Mouse (Mus musculus): Measurements from ENCODE around the gene H2afj. TPM values are rescaled to one million over a fixed set of nuclear protein-coding genes. Genes with fewer than 3 reads are reported as not detected.
A peak's percentile ranks its signal among the peaks of the same experiment; 100 is the strongest.
"Not testable (repeated sequence)": the region's sequence is repeated elsewhere in the genome, so short reads cannot be mapped to it uniquely, and the experiment has no call there.

H2afj gene
- polyA plus RNA-seq, 1 experiment from 2014 or later: 128 TPM

DNA sequence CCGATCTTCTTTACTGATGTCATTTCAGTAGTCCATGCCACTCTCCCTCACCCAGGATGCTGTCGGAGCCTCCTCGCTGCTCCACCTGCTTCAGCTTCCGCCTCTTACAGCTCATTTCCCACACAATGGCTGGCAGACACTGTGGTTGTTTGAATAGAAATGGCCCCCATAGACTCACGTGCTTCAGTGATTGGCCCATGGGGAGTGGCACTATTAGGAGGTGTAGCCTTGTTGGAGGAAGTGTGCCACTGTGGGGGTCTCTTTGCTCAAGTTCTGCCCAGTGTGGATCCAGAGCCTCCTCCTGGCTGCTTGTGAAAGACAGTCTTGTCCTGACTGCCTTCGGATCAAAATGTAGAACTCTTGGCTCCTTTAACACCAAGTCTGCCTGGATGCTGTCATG is 12.2 kb upstream of the H2afj start:
- no peak overlapping the region for H3K4me3 ChIP-seq (replicated peaks)
- H3K27ac ChIP-seq: no peak overlapping the region
- no peak for ATAC-seq (ENCODE audit: low FRiP score)
- no peak overlapping the region for H3K4me2 ChIP-seq
- 51% methylated on average over 6 of the region's 6 CpGs for WGBS
- H3K9ac ChIP-seq: no peak overlapping the region
- no peaks in the 10 kb centered on the region for H3K36me3 ChIP-seq (replicated peaks)
- H3K9me3 ChIP-seq: no peaks in the 10 kb centered on the region
- peaks cover 7% of the 10 kb centered on the region; the same call in 1 of the 2 replicates for H3K27me3 ChIP-seq
- H3K4me1 ChIP-seq: peaks cover 9% of the 10 kb centered on the region

DNA sequence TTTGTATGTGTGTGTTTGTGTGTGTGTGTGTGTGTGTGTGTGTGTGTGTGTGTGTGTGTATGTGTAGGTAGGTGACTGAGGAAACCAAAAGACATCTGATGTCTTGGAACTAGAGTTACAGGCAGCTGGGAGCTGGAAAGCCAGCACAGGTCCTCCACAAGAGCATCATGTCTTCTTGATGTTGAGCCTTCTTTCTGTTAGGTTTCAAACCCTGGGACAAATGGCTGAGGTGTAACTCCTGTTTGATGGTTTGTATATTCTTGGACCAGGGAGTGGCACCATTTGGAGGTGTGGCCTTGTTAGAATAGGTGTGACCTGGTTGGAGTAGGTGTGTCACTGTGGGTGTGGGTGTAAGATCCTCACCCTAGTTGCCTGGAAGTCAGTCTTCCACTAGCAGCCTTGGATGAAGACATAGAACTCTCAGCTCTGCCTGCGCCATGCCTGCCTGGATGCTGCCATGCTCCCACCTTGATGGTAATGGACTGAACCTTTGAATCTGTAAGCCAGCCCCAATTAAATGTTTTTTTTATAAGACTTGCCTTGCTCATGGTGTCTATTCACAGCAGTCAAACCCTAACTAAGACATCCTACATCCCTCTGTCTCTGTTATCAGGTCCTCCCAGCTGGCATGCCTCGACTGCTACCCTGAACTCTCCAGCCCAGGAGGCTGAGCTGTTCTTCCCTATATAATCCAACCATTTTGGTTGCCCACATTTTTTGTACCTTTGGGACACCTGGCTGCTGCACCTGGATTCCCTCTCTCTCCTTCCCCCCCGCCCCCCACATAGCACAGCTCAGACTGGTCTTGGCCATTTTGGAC is 10.0 kb upstream of the H2afj start:
- H3K4me2 ChIP-seq; H3K4me3 ChIP-seq (replicated peaks); H3K9ac ChIP-seq; H3K27ac ChIP-seq; H3K36me3 ChIP-seq (replicated peaks); H3K9me3 ChIP-seq; ATAC-seq (ENCODE audit: low FRiP score); H3K27me3 ChIP-seq: not testable (repeated sequence)
- WGBS: 90% methylated on average over 3 of the region's 3 CpGs
- peaks cover 13% of the 10 kb centered on the region for H3K4me1 ChIP-seq

DNA sequence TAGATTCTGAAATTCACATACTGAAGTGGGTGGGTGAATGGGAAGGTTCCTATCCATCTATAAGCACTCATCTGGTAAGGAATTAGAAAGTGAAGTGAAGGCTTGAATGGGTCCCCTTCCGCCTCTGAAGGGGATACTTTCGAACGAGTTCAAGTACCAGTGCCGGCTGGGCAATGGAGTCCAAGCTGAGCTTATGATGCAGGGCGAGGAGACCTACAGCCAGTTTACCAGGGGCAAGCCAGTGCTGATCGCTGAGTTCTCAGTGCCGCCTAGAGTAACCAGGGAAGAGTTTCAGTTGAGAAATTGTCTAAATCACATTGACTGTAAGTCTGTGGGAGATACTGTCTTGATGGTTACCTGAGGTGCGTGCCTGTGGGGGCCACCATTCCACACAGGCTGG is 7.3 kb upstream of the H2afj start:
- Histone ChIP-seq H3K27ac (no peak overlapping the region), H3K4me1 (peaks cover 13% of the 10 kb centered on the region), H3K4me3 (replicated peaks) (no peak overlapping the region), H3K9me3 (no peaks in the 10 kb centered on the region), H3K27me3 (no peaks in the 10 kb centered on the region), H3K36me3 (replicated peaks) (no peaks in the 10 kb centered on the region), H3K9ac (no peak overlapping the region), H3K4me2 (no peak overlapping the region)
- WGBS: 91% methylated on average over 8 of the region's 8 CpGs
- ATAC-seq (ENCODE audit: low FRiP score): no peak

DNA sequence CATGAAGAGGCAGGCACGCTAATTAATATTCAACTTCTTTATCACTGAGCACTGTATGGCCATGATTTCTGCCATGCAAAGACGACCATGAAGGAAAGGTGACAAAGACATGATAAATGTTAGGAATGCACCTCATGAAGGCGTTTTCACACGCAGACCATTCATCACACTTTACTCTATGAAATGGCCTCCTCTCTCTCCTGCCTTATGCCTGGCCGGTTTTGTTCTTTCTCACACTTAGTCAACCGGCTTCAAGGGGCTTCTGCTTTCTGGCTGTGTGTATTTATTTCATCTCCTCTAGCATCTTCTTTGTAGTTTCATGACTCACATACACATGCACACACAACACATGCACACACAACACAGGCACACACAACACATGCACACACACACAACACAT is 6.8 kb upstream of the H2afj start:
- WGBS: 81% methylated on average over 6 of the region's 6 CpGs
- no peaks in the 10 kb centered on the region for H3K36me3 ChIP-seq (replicated peaks)
- no peak for ATAC-seq (ENCODE audit: low FRiP score)
- H3K27ac ChIP-seq: no peak overlapping the region
- no peak overlapping the region for H3K9ac ChIP-seq
- no peak overlapping the region for H3K4me3 ChIP-seq (replicated peaks)
- no peak overlapping the region for H3K4me2 ChIP-seq
- no peaks in the 10 kb centered on the region for H3K27me3 ChIP-seq
- H3K9me3 ChIP-seq: no peaks in the 10 kb centered on the region
- peaks cover 13% of the 10 kb centered on the region for H3K4me1 ChIP-seq

DNA sequence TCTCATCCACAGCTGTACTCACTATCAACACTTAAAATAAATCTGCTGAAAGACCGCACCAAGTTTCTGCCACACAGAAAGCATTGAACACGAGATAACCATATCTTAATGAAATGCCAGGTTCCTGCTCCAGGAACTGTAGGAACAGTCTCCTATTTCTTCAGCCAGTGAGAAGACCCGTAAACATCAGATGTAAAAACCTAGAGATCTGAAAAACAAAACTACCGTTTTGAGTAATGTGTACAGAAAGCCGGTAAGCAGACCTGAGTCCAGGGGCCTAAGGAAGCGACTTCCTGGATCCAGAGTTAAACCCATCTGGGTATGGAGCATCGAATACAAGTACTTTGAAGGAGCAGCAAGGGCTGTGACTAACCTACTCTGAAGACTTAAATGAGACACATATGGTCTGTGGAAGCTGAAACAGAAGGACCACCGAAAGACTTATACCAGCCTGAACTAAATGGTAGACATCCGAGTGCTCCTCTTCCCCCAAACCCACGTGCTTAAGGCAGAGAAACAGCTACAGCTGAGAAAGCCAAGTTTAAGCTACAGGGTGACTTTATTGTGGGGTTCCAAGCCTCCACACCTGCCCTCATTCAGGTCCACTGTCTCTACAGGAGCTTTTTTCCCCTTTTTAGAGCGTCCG is 4.8 kb upstream of the H2afj start:
- no peaks in the 10 kb centered on the region for H3K36me3 ChIP-seq (replicated peaks)
- peak overlapping the region; percentile 66 for H3K4me3 ChIP-seq (replicated peaks)
- peak; percentile 1 for ATAC-seq (ENCODE audit: low FRiP score)
- H3K4me2 ChIP-seq: peak overlapping the region; percentile 77
- no peaks in the 10 kb centered on the region for H3K27me3 ChIP-seq
- no peaks in the 10 kb centered on the region for H3K9me3 ChIP-seq
- peak overlapping the region; percentile 100 for H3K27ac ChIP-seq
- H3K9ac ChIP-seq: peak overlapping the region; percentile 92
- H3K4me1 ChIP-seq: peaks cover 19% of the 10 kb centered on the region
- WGBS: 25% methylated on average over 12 of the region's 12 CpGs

DNA sequence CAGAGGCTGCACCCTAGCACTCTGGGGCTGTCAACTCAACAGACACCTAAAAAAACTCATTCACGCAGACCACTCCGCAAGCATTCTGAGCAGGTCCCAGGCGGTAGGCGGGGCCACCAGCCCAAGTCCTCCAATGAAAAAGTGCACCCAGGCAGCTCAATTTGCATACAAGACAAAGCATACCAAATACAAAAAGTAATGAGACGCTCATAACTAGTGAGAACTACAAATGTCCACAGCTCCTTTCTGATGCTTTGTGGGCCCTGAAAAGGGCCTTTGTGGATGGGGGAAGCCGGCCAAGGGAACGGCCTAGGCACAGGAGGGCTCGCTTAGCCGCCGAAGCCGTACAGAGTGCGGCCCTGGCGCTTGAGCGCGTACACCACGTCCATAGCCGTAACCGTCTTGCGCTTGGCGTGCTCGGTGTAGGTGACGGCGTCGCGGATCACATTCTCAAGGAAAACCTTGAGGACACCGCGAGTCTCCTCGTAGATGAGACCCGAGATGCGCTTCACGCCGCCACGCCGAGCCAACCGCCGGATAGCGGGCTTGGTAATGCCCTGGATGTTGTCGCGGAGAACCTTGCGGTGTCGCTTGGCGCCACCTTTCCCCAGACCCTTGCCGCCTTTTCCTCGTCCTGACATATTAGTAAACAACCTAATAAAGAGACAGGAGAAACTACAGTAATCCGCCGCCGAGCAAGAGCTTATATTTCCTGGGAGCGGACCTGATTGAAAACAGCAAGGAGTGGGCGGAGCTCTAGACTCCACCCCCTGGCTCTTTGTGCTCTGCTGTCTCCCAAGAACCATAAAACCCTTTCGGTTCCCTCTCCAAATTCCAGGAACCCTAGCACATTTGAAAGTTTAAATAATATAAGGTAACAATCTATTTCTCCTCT is 4.1 kb upstream of the H2afj start, which contains the start of gene Hist4h4:
Gene Hist4h4, minus strand, starts transcription at position 677 of the 895 bp plus-strand sequence.
- H3K9me3 ChIP-seq: no peaks in the 10 kb centered on the region
- ATAC-seq (ENCODE audit: low FRiP score): peak; percentile 79
- H3K4me3 ChIP-seq (replicated peaks): peak within 1 kb of the TSS; percentile 66
- peaks cover 22% of the 10 kb centered on the region for H3K4me1 ChIP-seq
- H3K36me3 ChIP-seq (replicated peaks): no peaks in the 10 kb centered on the region
- WGBS: under 1% methylated on average over 50 of the region's 50 CpGs
- H3K9ac ChIP-seq: peak within 1 kb of the TSS; percentile 92
- peak within 1 kb of the TSS; percentile 77 for H3K4me2 ChIP-seq
- no peaks in the 10 kb centered on the region for H3K27me3 ChIP-seq
- H3K27ac ChIP-seq: peak within 1 kb of the TSS; percentile 100

DNA sequence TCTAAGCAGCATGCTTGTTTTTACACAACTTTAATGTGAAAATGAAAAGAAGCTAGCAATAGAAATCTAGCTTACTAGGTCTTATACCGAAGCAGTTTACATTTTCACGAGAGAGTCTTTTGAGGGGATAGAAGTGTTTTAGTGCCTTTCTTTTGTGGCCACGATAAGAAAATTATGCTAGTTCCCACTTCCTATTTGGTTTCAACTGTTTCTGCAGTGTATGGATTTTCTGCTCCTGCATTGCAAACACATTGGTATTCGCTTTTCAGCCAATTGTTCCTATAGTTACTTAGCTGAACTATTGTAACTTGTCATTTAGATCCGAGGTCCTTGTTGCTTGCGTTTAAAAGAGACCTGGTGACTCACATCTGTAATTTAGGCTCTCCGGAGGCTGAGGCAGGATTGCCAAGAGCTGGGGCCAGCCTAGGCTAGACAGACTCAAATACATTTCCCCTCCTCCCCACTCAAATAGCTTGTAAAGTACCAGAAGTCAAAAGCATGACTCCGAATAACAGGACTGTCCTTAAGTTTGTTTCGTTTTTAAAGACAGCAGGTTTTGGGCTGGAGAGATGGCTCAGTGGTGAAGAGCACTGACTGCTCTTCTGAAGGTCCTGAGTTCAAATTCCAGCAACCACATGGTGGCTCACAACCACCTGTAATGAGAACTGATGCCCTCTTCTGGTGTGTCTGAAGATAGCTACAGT is 3.2 kb upstream of the H2afj start:
- no peaks in the 10 kb centered on the region for H3K9me3 ChIP-seq
- H3K4me2 ChIP-seq: peak overlapping the region; percentile 77
- peak overlapping the region; percentile 66 for H3K4me3 ChIP-seq (replicated peaks)
- no peaks in the 10 kb centered on the region for H3K36me3 ChIP-seq (replicated peaks)
- peaks cover 31% of the 10 kb centered on the region for H3K4me1 ChIP-seq
- no peak for ATAC-seq (ENCODE audit: low FRiP score)
- H3K9ac ChIP-seq: peak overlapping the region; percentile 48
- peak overlapping the region; percentile 100 for H3K27ac ChIP-seq
- H3K27me3 ChIP-seq: no peaks in the 10 kb centered on the region
- 36% methylated on average over 9 of the region's 9 CpGs for whole genome bisulfite sequencing

DNA sequence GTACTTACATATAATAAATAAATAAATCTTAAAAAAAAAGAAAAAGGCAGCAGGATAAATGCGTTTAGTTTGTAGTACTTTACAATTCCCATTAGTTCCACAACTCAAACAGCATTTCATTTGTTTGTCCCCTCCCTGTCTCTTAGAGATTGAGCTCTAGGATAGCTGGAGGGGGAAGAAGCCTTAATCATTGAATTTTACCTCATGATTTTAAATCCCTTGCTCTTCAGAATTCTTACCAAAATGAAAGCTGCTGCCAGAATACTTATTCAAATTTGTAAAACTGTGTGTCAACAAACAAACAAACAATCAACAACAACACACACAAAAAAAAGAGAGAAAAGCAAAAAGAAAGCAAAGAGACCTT is 2.7 kb upstream of the H2afj start:
- Histone ChIP-seq H3K27me3 (no peaks in the 10 kb centered on the region), H3K9me3 (no peaks in the 10 kb centered on the region), H3K27ac (no peak overlapping the region), H3K4me3 (replicated peaks) (no peak overlapping the region), H3K4me1 (peaks cover 34% of the 10 kb centered on the region), H3K9ac (no peak overlapping the region), H3K4me2 (no peak overlapping the region), H3K36me3 (replicated peaks) (no peaks in the 10 kb centered on the region)
- ATAC-seq (ENCODE audit: low FRiP score): no peak
- WGBS: 91% methylated on average over 1 of the region's 1 CpGs

DNA sequence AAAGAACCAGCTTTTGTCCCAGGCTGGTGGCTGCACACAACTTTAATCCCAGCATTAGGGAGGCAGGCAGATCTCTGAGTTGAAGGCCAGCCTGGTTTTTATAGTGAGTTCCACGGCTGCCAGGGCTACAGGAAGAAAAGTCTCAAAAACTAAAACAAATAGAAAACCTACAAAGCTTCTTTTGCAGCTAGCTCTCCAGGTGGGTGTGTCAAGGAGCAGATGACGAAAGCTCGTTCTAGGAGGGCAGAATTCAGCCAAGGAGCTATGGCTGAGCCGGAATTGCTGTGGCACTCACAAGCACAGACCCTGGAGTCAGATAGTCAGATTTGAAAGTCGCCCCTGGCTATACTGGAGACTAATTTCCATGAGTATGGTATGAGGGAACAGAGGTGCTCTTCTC is 1.2 kb upstream of the H2afj start:
- no peaks in the 10 kb centered on the region for H3K9me3 ChIP-seq
- no peaks in the 10 kb centered on the region for H3K27me3 ChIP-seq
- 71% methylated on average over 5 of the region's 5 CpGs for WGBS
- no peak overlapping the region for H3K4me2 ChIP-seq
- peaks cover 1% of the 10 kb centered on the region for H3K36me3 ChIP-seq (replicated peaks)
- no peak overlapping the region for H3K27ac ChIP-seq
- peaks cover 34% of the 10 kb centered on the region for H3K4me1 ChIP-seq
- H3K9ac ChIP-seq: no peak overlapping the region
- H3K4me3 ChIP-seq (replicated peaks): no peak overlapping the region
- ATAC-seq (ENCODE audit: low FRiP score): no peak

DNA sequence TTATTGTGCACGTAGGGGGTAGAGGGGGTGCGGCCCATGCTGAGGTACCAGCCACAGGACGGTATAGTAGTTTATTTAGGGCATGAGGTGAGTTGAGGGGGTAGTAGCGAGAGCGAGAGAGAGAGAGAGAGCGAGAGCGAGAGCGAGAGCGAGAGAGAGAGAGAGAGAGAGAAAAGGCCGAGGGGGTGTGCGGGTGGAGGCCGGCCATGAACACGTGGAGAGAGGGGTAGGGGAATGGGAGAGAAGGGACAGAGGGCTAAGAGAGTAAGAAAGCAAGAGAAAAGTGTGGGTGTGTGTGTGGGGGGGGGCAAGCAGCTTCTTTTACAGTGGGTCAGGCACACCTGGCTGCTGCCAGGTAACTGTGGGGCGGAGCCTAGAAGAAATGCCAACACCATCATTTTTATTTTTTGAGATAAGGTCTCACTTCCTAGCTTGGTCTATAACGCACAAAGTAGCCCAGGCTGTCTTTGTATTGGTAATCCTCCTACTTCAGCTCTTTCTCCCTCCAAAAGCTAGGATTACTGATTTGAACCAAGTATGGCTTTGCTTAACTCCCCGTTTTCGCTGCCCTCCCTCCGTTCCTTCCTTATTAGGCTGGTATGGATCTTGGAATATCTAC is 540 bp upstream of the H2afj start:
- Histone ChIP-seq H3K9me3 (no peaks in the 10 kb centered on the region), H3K27me3 (no peaks in the 10 kb centered on the region), H3K4me1 (peaks cover 34% of the 10 kb centered on the region), H3K9ac (peak overlapping the region; percentile 21; the same call in 1 of the 2 replicates), H3K27ac (peak overlapping the region; percentile 75), H3K36me3 (replicated peaks) (peaks cover 8% of the 10 kb centered on the region), H3K4me2 (peak overlapping the region; percentile 94), H3K4me3 (replicated peaks) (peak overlapping the region; percentile 88)
- ATAC-seq (ENCODE audit: low FRiP score): no peak
- 31% methylated on average over 18 of the region's 18 CpGs for WGBS

DNA sequence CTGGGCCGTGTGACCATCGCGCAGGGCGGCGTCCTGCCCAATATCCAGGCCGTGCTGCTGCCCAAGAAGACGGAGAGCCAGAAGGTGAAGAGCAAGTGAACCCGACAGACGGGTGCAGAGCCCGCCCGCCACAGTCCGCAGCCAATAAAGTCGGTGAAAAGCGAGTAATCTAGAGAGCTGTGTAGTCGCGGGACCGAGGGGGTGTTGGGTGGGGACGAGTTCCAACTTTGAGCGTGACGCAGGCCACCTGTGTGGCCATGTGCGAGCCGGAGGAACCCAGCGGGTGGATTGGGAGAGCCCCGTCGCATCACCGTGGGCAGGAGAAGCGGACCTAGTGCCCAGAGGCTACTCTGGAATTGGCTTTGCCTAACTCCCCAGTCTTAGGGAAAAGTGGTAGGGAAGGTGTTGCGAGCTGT is 595 bp downstream of the H2afj start:
- peak overlapping the region; percentile 88 for H3K4me3 ChIP-seq (replicated peaks)
- under 1% methylated on average over 28 of the region's 28 CpGs for WGBS
- H3K9me3 ChIP-seq: no peaks in the 10 kb centered on the region
- peak; percentile 2; the same call in 1 of the 2 replicates for ATAC-seq (ENCODE audit: low FRiP score)
- H3K4me2 ChIP-seq: peak overlapping the region; percentile 94
- H3K27me3 ChIP-seq: no peaks in the 10 kb centered on the region
- peak overlapping the region; percentile 77 for H3K9ac ChIP-seq
- H3K36me3 ChIP-seq (replicated peaks): peaks cover 18% of the 10 kb centered on the region
- H3K27ac ChIP-seq: peak overlapping the region; percentile 75; the same call in 1 of the 2 replicates
- H3K4me1 ChIP-seq: peaks cover 26% of the 10 kb centered on the region
